Mouse (Mus musculus): ENCODE results near the gene Bach2.

- TF ChIP-seq CTCF (IDR thresholded peaks at IDR 0.05; ENCODE audit: control insufficient read depth, insufficient read depth, insufficient read length): no peak
- TF ChIP-seq MAX (IDR thresholded peaks at IDR 0.05): no peak
- no peak for TF ChIP-seq MYOD1 (IDR thresholded peaks at IDR 0.05; ENCODE audit: control insufficient read depth, insufficient read length, low read depth)
- no peak for TF ChIP-seq MYOG (IDR thresholded peaks at IDR 0.05; ENCODE audit: control insufficient read depth, extremely low read depth, insufficient read length)
- TF ChIP-seq FOSL1 (IDR thresholded peaks at IDR 0.05; ENCODE audit: insufficient read depth, low read length, poor library complexity, severe bottlenecking): no peak
- TF ChIP-seq USF1 (IDR thresholded peaks at IDR 0.05; ENCODE audit: low read depth): no peak
- TF ChIP-seq CEBPB (IDR thresholded peaks at IDR 0.05; ENCODE audit: low read depth): no peak
These were observed 28.0 kb upstream of the Bach2 start for GRCm38 (mm10) chr4:32210424-32211184.

Data from C2C12 (cell line).